ENCODE assay signal across 8 mouse cellular contexts in the genomic region with DNA sequence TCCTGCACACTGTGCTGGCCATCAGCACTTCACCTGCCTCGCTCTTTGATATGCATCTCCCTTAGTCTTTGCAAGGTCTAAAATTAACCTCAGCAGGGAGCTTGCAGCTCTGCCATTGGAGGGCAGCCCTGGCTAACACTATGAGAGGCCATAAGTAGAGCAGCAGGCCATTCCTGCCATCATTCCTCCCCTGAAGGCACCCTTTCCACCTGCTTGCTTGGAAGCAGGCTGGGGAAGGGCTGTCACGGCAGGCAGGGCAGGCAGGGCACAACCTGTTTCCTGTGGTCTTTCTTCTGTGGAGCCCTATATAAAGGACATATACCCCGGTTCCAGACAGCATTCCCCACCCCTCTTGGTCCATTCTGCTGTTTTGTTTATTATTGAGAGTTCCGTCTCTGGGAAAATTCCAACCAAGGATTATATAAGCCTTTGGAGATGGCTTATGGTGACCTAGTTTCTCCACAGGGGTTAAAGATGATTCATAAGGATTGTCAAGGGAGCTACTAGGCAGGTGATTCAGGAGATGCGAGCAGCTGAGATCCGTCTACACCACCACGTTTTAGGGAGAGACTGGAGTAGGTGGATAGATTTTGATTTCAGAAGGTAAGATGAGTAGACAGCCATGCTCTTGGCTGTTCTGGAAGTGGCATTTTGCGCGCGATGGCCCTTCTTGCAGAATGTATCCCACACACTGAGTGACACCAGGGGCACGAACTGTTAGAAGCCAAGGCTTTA.
DNase-seq lines count a peak whose midpoint lies in the region; ATAC-seq and TF ChIP-seq lines count a peak whose summit lies in the region.

No protein-coding gene starts in this region.

- no peak overlapping the region for H3K4me2 ChIP-seq in liver, postnatal 0 days (ENCODE audit: low read depth, low read length)
- H3K4me2 ChIP-seq in forebrain, embryonic 16.5 days (ENCODE audit: low read length), result no peak overlapping the region
- no peak overlapping the region for H3K4me2 ChIP-seq in intestine, postnatal 0 days (replicated peaks; ENCODE audit: low read depth)

- no peak overlapping the region for H3K27ac ChIP-seq in liver, postnatal 0 days (ENCODE audit: low read depth)
- H3K27ac ChIP-seq in forebrain, embryonic 16.5 days (ENCODE audit: low read length), result peak overlapping the region; percentile 30; the same call in 1 of the 2 replicates
- H3K27ac ChIP-seq in intestine, postnatal 0 days (ENCODE audit: low read depth, low read length), result no peak overlapping the region

- DNase-seq in liver, postnatal 0 days, result no peak
- DNase-seq in liver, result no peak
- DNase-seq in retina, adult 2 months (ENCODE audit: low read depth, low spot score), result peak; percentile 26
- DNase-seq in embryo, embryonic 9.5 days (ENCODE audit: extremely low spot score), result no peak
- DNase-seq in thymus, postnatal 0 days (ENCODE audit: low spot score), result no peak
- DNase-seq in right cerebral cortex, adult 18-20 months, result no peak

- no peaks in the 10 kb centered on the region for H3K9me3 ChIP-seq in liver, postnatal 0 days (ENCODE audit: low read length)
- H3K9me3 ChIP-seq in forebrain, embryonic 16.5 days (ENCODE audit: control insufficient read depth, low read length), result no peaks in the 10 kb centered on the region
- H3K9me3 ChIP-seq in intestine, postnatal 0 days (ENCODE audit: control insufficient read depth), result no peaks in the 10 kb centered on the region

- peak; percentile 27; the same call in 1 of the 2 replicates for TF ChIP-seq CTCF in liver, postnatal 0 days (IDR thresholded peaks at IDR 0.05; ENCODE audit: low read depth)
- peak; percentile 61 for TF ChIP-seq CTCF in intestine, postnatal 0 days (IDR thresholded peaks at IDR 0.05; ENCODE audit: low read depth)

- peaks cover 12% of the 10 kb centered on the region for H3K36me3 ChIP-seq in liver, postnatal 0 days (replicated peaks; ENCODE audit: insufficient read depth, low read length)
- H3K36me3 ChIP-seq in forebrain, embryonic 16.5 days (ENCODE audit: control insufficient read depth, insufficient read depth), result no peaks in the 10 kb centered on the region
- peaks cover 9% of the 10 kb centered on the region; the same call in 1 of the 2 replicates for H3K36me3 ChIP-seq in intestine, postnatal 0 days (ENCODE audit: control insufficient read depth, insufficient read depth)

- peaks cover 3% of the 10 kb centered on the region; the same call in 1 of the 2 replicates for H3K4me1 ChIP-seq in liver, postnatal 0 days (ENCODE audit: insufficient read depth)
- H3K4me1 ChIP-seq in forebrain, embryonic 16.5 days (replicated peaks; ENCODE audit: control insufficient read depth, insufficient read depth, low read length), result peaks cover 46% of the 10 kb centered on the region
- 0 out of 2 replicates have a peak, but pooled peaks cover 3% of the 10 kb centered on the region for H3K4me1 ChIP-seq in intestine, postnatal 0 days (replicated peaks; ENCODE audit: control insufficient read depth, insufficient read depth, low read length)

- no peak overlapping the region for H3K4me3 ChIP-seq in liver, postnatal 0 days (ENCODE audit: low read depth, low read length)
- H3K4me3 ChIP-seq in forebrain, embryonic 16.5 days (replicated peaks; ENCODE audit: low read length), result no peak overlapping the region
- no peak overlapping the region for H3K4me3 ChIP-seq in intestine, postnatal 0 days (ENCODE audit: low read depth, low read length)

- no peaks in the 10 kb centered on the region for H3K27me3 ChIP-seq in liver, postnatal 0 days (ENCODE audit: insufficient read depth, low read length)
- H3K27me3 ChIP-seq in forebrain, embryonic 16.5 days (replicated peaks; ENCODE audit: control insufficient read depth, insufficient read depth, low read length), result no peaks in the 10 kb centered on the region
- no peaks in the 10 kb centered on the region for H3K27me3 ChIP-seq in intestine, postnatal 0 days (replicated peaks; ENCODE audit: control insufficient read depth, insufficient read depth, low read length)

- TF ChIP-seq EP300 in liver, postnatal 0 days (IDR thresholded peaks at IDR 0.05; ENCODE audit: low read depth), result no peak

- no peak for ATAC-seq in liver, postnatal 0 days
- peak; percentile 8; the same call in 1 of the 2 replicates for ATAC-seq in forebrain, embryonic 16.5 days
- ATAC-seq in intestine, postnatal 0 days, result no peak

- 75% methylated on average over 11 of the region's 11 CpGs for WGBS in liver, postnatal 0 days (ENCODE audit: insufficient replicate concordance)
- 53% methylated on average over 11 of the region's 11 CpGs for WGBS in forebrain, embryonic 16.5 days
- WGBS in intestine, postnatal 0 days, result 66% methylated on average over 11 of the region's 11 CpGs

- no peak overlapping the region; the same call in 1 of the 2 replicates for H3K9ac ChIP-seq in liver, postnatal 0 days (replicated peaks)
- 0 out of 2 replicates have a peak overlapping the region, but pooled peaks have one; percentile 18 for H3K9ac ChIP-seq in forebrain, embryonic 16.5 days (replicated peaks; ENCODE audit: low read depth, low read length)
- no peak overlapping the region for H3K9ac ChIP-seq in intestine, postnatal 0 days (ENCODE audit: low read depth, low read length)
